13 mouse cellular contexts compared by ENCODE assay signal in genomic region chr9:62717982-62718381, GRCm38 (mm10). TPM values are rescaled to one million over a fixed set of nuclear protein-coding genes. Genes with fewer than 3 reads are reported as not detected.
DNase-seq lines count a peak whose midpoint lies in the region; ATAC-seq and TF ChIP-seq lines count a peak whose summit lies in the region.
"Had no signal": no experiment of that assay in that cellular context is flagged by ENCODE, and none has a peak within 500 bp of the region (broad histone marks: within the 10 kb centered on the region; RNA-seq: fewer than 3 reads in every experiment).

No protein-coding gene starts in this region.

- H3K9me3 ChIP-seq in heart, embryonic 16.5 days (replicated peaks; ENCODE audit: control insufficient read depth, low read length) = no peaks in the 10 kb centered on the region
- H3K9me3 ChIP-seq in midbrain, embryonic 10.5 days (replicated peaks) = 0 out of 2 replicates have a peak, but pooled peaks cover 6% of the 10 kb centered on the region
- H3K9me3 ChIP-seq in midbrain, embryonic 13.5 days = no peaks in the 10 kb centered on the region
- H3K9me3 ChIP-seq in embryonic facial prominence, embryonic 14.5 days (ENCODE audit: control insufficient read depth, low read length) = no peaks in the 10 kb centered on the region
- H3K9me3 ChIP-seq: liver, embryonic 13.5 days had no signal

- no peak overlapping the region for H3K9ac ChIP-seq in heart, embryonic 16.5 days (ENCODE audit: low read length)
- H3K9ac ChIP-seq in midbrain, embryonic 13.5 days (replicated peaks) = no peak overlapping the region
- peak overlapping the region; percentile 41; the same call in 1 of the 2 replicates for H3K9ac ChIP-seq in embryonic facial prominence, embryonic 14.5 days (ENCODE audit: low read depth, low read length)
- H3K9ac ChIP-seq: liver, embryonic 13.5 days had no signal

- H3K27me3 ChIP-seq in heart, embryonic 16.5 days (ENCODE audit: control insufficient read depth, insufficient read depth, low read length) = no peaks in the 10 kb centered on the region
- no peaks in the 10 kb centered on the region for H3K27me3 ChIP-seq in midbrain, embryonic 10.5 days (ENCODE audit: low read depth, poor library complexity, severe bottlenecking)
- no peaks in the 10 kb centered on the region for H3K27me3 ChIP-seq in midbrain, embryonic 13.5 days
- H3K27me3 ChIP-seq in embryonic facial prominence, embryonic 14.5 days (replicated peaks; ENCODE audit: control insufficient read depth, insufficient read depth, low read length) = no peaks in the 10 kb centered on the region
- no peaks in the 10 kb centered on the region for H3K27me3 ChIP-seq in cerebellum, adult 2 months (ENCODE audit: control insufficient read depth, insufficient read depth, low read length)
- H3K27me3 ChIP-seq: liver, embryonic 13.5 days had no signal

- H3K4me2 ChIP-seq in heart, embryonic 16.5 days (ENCODE audit: low read depth, low read length) = 0 out of 2 replicates have a peak overlapping the region, but pooled peaks have one; percentile 6
- H3K4me2 ChIP-seq in midbrain, embryonic 13.5 days (replicated peaks) = no peak overlapping the region
- peak overlapping the region; percentile 2; the same call in 1 of the 2 replicates for H3K4me2 ChIP-seq in embryonic facial prominence, embryonic 14.5 days (ENCODE audit: low read depth, low read length)
- H3K4me2 ChIP-seq: liver, embryonic 13.5 days had no signal

- DNase-seq in heart, adult 8-10 months (ENCODE audit: low spot score) = no peak
- DNase-seq in midbrain, embryonic 10.5 days (ENCODE audit: low spot score) = no peak
- DNase-seq in embryonic facial prominence, embryonic 14.5 days (ENCODE audit: low spot score) = peak; percentile 65
- peak; percentile 18 for DNase-seq in thymus, postnatal 0 days (ENCODE audit: low spot score)
- DNase-seq in cerebellum, adult 2 months = no peak
- DNase-seq in urinary bladder, adult 2 months (ENCODE audit: low spot score) = no peak
- DNase-seq: adrenal gland, postnatal 36 days; cerebellum, adult 8-10 months; liver, embryonic 13.5 days had no signal

- no peak overlapping the region for H3K4me3 ChIP-seq in heart, embryonic 16.5 days (ENCODE audit: low read length)
- H3K4me3 ChIP-seq in midbrain, embryonic 10.5 days = no peak overlapping the region
- no peak overlapping the region for H3K4me3 ChIP-seq in midbrain, embryonic 13.5 days (replicated peaks)
- H3K4me3 ChIP-seq in embryonic facial prominence, embryonic 14.5 days (ENCODE audit: low read depth, low read length) = no peak overlapping the region
- H3K4me3 ChIP-seq in cerebellum, adult 2 months (replicated peaks; ENCODE audit: insufficient read depth, low read depth, low read length) = no peak overlapping the region
- H3K4me3 ChIP-seq: liver, embryonic 13.5 days had no signal

- H3K4me1 ChIP-seq in heart, embryonic 16.5 days (ENCODE audit: control insufficient read depth, insufficient read depth, low read length) = no peaks in the 10 kb centered on the region
- peaks cover 21% of the 10 kb centered on the region for H3K4me1 ChIP-seq in midbrain, embryonic 10.5 days
- H3K4me1 ChIP-seq in midbrain, embryonic 13.5 days (replicated peaks) = peaks cover 16% of the 10 kb centered on the region; the same call in 1 of the 2 replicates
- H3K4me1 ChIP-seq in embryonic facial prominence, embryonic 14.5 days (ENCODE audit: control insufficient read depth, insufficient read depth, low read length) = peaks cover 25% of the 10 kb centered on the region
- H3K4me1 ChIP-seq in cerebellum, adult 2 months (ENCODE audit: control insufficient read depth, insufficient read depth, low read length) = no peaks in the 10 kb centered on the region
- H3K4me1 ChIP-seq: liver, embryonic 13.5 days had no signal

- no peak for TF ChIP-seq POLR2A in cerebellum, adult 2 months (IDR thresholded peaks at IDR 0.05; ENCODE audit: borderline replicate concordance, insufficient read depth, low read length)

- ATAC-seq in heart, embryonic 16.5 days (replicated peaks; ENCODE audit: extremely low read depth, insufficient read depth, low FRiP score) = no peak
- no peak for ATAC-seq in midbrain, embryonic 13.5 days
- ATAC-seq in embryonic facial prominence, embryonic 14.5 days (ENCODE audit: low read depth) = no peak
- ATAC-seq: intestine, postnatal 0 days had no signal

- TF ChIP-seq CTCF in cerebellum, adult 2 months (IDR thresholded peaks at IDR 0.05; ENCODE audit: borderline replicate concordance, insufficient read depth, low read depth, low read length) = no peak

- H3K36me3 ChIP-seq in heart, embryonic 16.5 days (ENCODE audit: control insufficient read depth, insufficient read depth) = no peaks in the 10 kb centered on the region
- no peaks in the 10 kb centered on the region for H3K36me3 ChIP-seq in midbrain, embryonic 10.5 days
- H3K36me3 ChIP-seq in midbrain, embryonic 13.5 days = no peaks in the 10 kb centered on the region
- H3K36me3 ChIP-seq in embryonic facial prominence, embryonic 14.5 days (ENCODE audit: control insufficient read depth, insufficient read depth, low read length) = no peaks in the 10 kb centered on the region
- H3K36me3 ChIP-seq: liver, embryonic 13.5 days had no signal

- WGBS in heart, embryonic 16.5 days = 44% methylated on average over 8 of the region's 8 CpGs
- 46% methylated on average over 8 of the region's 8 CpGs for WGBS in midbrain, embryonic 10.5 days
- 47% methylated on average over 8 of the region's 8 CpGs for WGBS in midbrain, embryonic 13.5 days
- 13% methylated on average over 8 of the region's 8 CpGs for WGBS in embryonic facial prominence, embryonic 14.5 days
- 40% methylated on average over 8 of the region's 8 CpGs for WGBS in cerebellum, adult 2 months

- no peak overlapping the region for H3K27ac ChIP-seq in heart, embryonic 16.5 days (ENCODE audit: low read length)
- peak overlapping the region; percentile 42 for H3K27ac ChIP-seq in midbrain, embryonic 10.5 days (replicated peaks)
- no peak overlapping the region for H3K27ac ChIP-seq in midbrain, embryonic 13.5 days
- peak overlapping the region; percentile 46; the same call in 1 of the 2 replicates for H3K27ac ChIP-seq in embryonic facial prominence, embryonic 14.5 days (replicated peaks; ENCODE audit: low read depth, low read length)
- no peak overlapping the region for H3K27ac ChIP-seq in cerebellum, adult 2 months (ENCODE audit: insufficient read depth, low read length)
- H3K27ac ChIP-seq: liver, embryonic 13.5 days had no signal

RNA-seq across cellular contexts. Expression of gene Itga11, which starts 40.4 kb away (rescaled TPM):
- 0.40 and 0.50 TPM in 2 replicates for polyA plus RNA-seq in heart, embryonic 16.5 days (2015; fragmentation: Nextera tagmentation; extraction: Ambion mirVana)
- 1 to 10 TPM; 1.3 to 1.4 (median 1.4) TPM for total RNA-seq in heart, adult 8-10 months (2022)
- 2.3 and 3.4 TPM in 2 replicates for polyA plus RNA-seq in midbrain, embryonic 10.5 days (2016; fragmentation: Nextera tagmentation; extraction: Ambion mirVana)
- 1.4 and 1.7 TPM in 2 replicates for polyA plus RNA-seq in midbrain, embryonic 13.5 days (2015; fragmentation: Nextera tagmentation; extraction: Ambion mirVana)
- 8.1 and 10.2 TPM in 2 replicates for polyA plus RNA-seq in embryonic facial prominence, embryonic 14.5 days (2014; fragmentation: Nextera tagmentation; extraction: Ambion mirVana)
- polyA plus RNA-seq in thymus, postnatal 0 days (2015; fragmentation: Nextera tagmentation; extraction: Ambion mirVana) = 0.04 and 0.06 TPM in 2 replicates
- polyA plus RNA-seq in cerebellum, adult 2 months (2012; rRNA removed) = 0.29 and 0.33 TPM in 2 replicates
- polyA plus RNA-seq in urinary bladder, adult 2 months (2012; rRNA removed) = 13.9 and 17.4 TPM in 2 replicates
- total RNA-seq: megakaryocyte-erythroid progenitor cell, adult 5-6 weeks had no signal

Comparison
In these comparisons a context has a peak if more than half of its experiments do, and no peak if none do; other contexts are left out.
1. H3K27ac ChIP-seq: peak in midbrain, embryonic 10.5 days (single experiment) and embryonic facial prominence, embryonic 14.5 days (single experiment); none in heart, embryonic 16.5 days (single experiment), midbrain, embryonic 13.5 days (single experiment) and cerebellum, adult 2 months (single experiment).
2. DNase-seq: peak in embryonic facial prominence, embryonic 14.5 days (single experiment) and thymus, postnatal 0 days (single experiment); none in heart, adult 8-10 months (single experiment), midbrain, embryonic 10.5 days (single experiment), cerebellum, adult 2 months (0 of 2) and urinary bladder, adult 2 months (single experiment).